Mouse (Mus musculus) layer of hippocampus, adult 8-10 months (tissue): Measurements from ENCODE around the gene Arnt. TPM values are rescaled to one million over a fixed set of nuclear protein-coding genes. Genes with fewer than 3 reads are reported as not detected.
"Not testable (repeated sequence)": the region's sequence is repeated elsewhere in the genome, so short reads cannot be mapped to it uniquely, and the experiment has no call there.

Source experiments
- DNase-seq, 2 experiments: peaks; one replicate each; pipeline ENCODE4 v3.0.0; 2022; ENCODE audit warnings: low spot score in 2 of 2
- total RNA-seq, 4 experiments: library from RNA; stranded (reverse); gene quantifications; 2 replicates each; pipeline ENCODE4 v1.2.4; 2022

The Arnt gene
- total RNA-seq, 4 experiments from 2014 or later, result 35.5 to 53.5 (median 44.7) TPM

GRCm38 (mm10) chr3:95526111-95526510 lies 91.9 kb downstream of the Arnt start:
- no peak for DNase-seq

GRCm38 (mm10) chr3:95526622-95527211 lies 92.5 kb downstream of the Arnt start, which contains the start of gene Ctss:
Ctss (plus strand) TSS chr3:95526786.
- DNase-seq, result no peak

- no peak for DNase-seq
These were observed 95.6 kb downstream of the Arnt start for GRCm38 (mm10) chr3:95529814-95530213.

- no peak for DNase-seq
These were observed 96.8 kb downstream of the Arnt start for GRCm38 (mm10) chr3:95531025-95531424.

- no peak for DNase-seq
These were observed 99.2 kb downstream of the Arnt start for GRCm38 (mm10) chr3:95533364-95533763.

GRCm38 (mm10) chr3:95534927-95535326 lies 100.7 kb downstream of the Arnt start:
- DNase-seq, result no peak

GRCm38 (mm10) chr3:95538936-95539335 lies 104.7 kb downstream of the Arnt start:
- DNase-seq, result no peak

GRCm38 (mm10) chr3:95539837-95540236 lies 105.6 kb downstream of the Arnt start:
- DNase-seq, result no peak

- DNase-seq, result not testable (repeated sequence)
These were observed 107.0 kb downstream of the Arnt start for GRCm38 (mm10) chr3:95541186-95541585.

- DNase-seq, result no peak
These were observed 108.0 kb downstream of the Arnt start for GRCm38 (mm10) chr3:95542171-95542570.

- no peak for DNase-seq
These were observed 108.8 kb downstream of the Arnt start for GRCm38 (mm10) chr3:95542981-95543380.

Other genes with a start within 250 kb of the Arnt start
- gene Gabpb2, start 216.5 kb upstream of the Arnt start, total RNA-seq, result 10 to 100 TPM; 15.7 to 18.0 (median 17.5) TPM
- 10 to 100 TPM; 72.9 to 79.5 (median 77.2) TPM for gene Cdc42se1, start 205.7 kb upstream of the Arnt start, total RNA-seq
- 100 to 1,000 TPM; 265 to 305 (median 277) TPM for gene Mllt11, start 202.2 kb upstream of the Arnt start, total RNA-seq
- under 1 TPM in 3 of 4 experiments, not detected in 1; 0.25 to 0.45 (median 0.41) TPM for gene Gm128, start 192.8 kb upstream of the Arnt start, total RNA-seq
- under 1 TPM in 3 of 4 experiments, not detected in 1; 0.43 to 0.95 (median 0.63) TPM for gene Bnipl, start 183.2 kb upstream of the Arnt start, total RNA-seq
- 10 to 100 TPM; 20.7 to 28.4 (median 23.9) TPM for gene Mindy1, start 153.0 kb upstream of the Arnt start, total RNA-seq
- gene Prune1, start 152.3 kb upstream of the Arnt start, total RNA-seq, result 10 to 100 TPM; 19.2 to 22.4 (median 21.0) TPM
- gene Anxa9, start 127.2 kb upstream of the Arnt start, total RNA-seq, result 1 to 10 TPM in 2 of 4 experiments, under 1 TPM in 2; 0.85 to 1.4 (median 1.2) TPM
- gene Cers2, start 119.6 kb upstream of the Arnt start, total RNA-seq, result 10 to 100 TPM; 49.1 to 65.7 (median 61.2) TPM
- gene Setdb1, start 77.2 kb upstream of the Arnt start, total RNA-seq, result 10 to 100 TPM; 33.8 to 45.9 (median 41.6) TPM
- gene 4930558C23Rik, start 31.5 kb upstream of the Arnt start, total RNA-seq, result not detected
- 1 to 10 TPM; 1.9 to 3.2 (median 2.8) TPM for gene Ctsk, start 64.9 kb downstream of the Arnt start, total RNA-seq
- gene Ctss, start 92.4 kb downstream of the Arnt start, total RNA-seq, result 100 to 1,000 TPM in 2 of 4 experiments, 10 to 100 TPM in 2; 61.9 to 591 (median 296) TPM
- gene Hormad1, start 125.3 kb downstream of the Arnt start, total RNA-seq, result not detected
- 10 to 100 TPM; 20.3 to 27.0 (median 21.9) TPM for gene Golph3l, start 154.5 kb downstream of the Arnt start, total RNA-seq
- gene Ensa, start 190.6 kb downstream of the Arnt start, total RNA-seq, result 100 to 1,000 TPM; 286 to 320 (median 297) TPM
- 10 to 100 TPM; 55.1 to 73.6 (median 61.1) TPM for gene Mcl1, start 224.4 kb downstream of the Arnt start, total RNA-seq